Mouse (Mus musculus) olfactory bulb, adult 2 months (tissue): Measurements from ENCODE around the gene Bbs12. TPM values are rescaled to one million over a fixed set of nuclear protein-coding genes. Genes with fewer than 3 reads are reported as not detected.

Experiments used
- H3K27ac ChIP-seq: fragments of 200-500 bp; 2 replicates; pipeline ENCODE4 v1.5.1; 2012; ENCODE audit warnings: low read depth, low read length; ENCODE audit not compliant: insufficient read depth
- H3K4me1 ChIP-seq: fragments of 200-500 bp; 2 replicates; pipeline ENCODE4 v1.6.1; 2012; ENCODE audit warnings: low read length; ENCODE audit not compliant: control insufficient read depth, insufficient read depth
- H3K4me3 ChIP-seq: fragments of 200-500 bp; 2 replicates; pipeline ENCODE4 v1.5.1; 2012; ENCODE audit warnings: mild to moderate bottlenecking, low read depth, low read length, moderate library complexity; ENCODE audit not compliant: insufficient read depth
- CTCF ChIP-seq: fragments of 200-500 bp; IDR thresholded peaks from 2 replicates; pipeline ENCODE4 v1.5.1; 2012; ENCODE audit warnings: low read depth, mild to moderate bottlenecking, low read length, moderate library complexity; ENCODE audit not compliant: insufficient read depth
- POLR2A ChIP-seq: fragments of 200-500 bp; IDR thresholded peaks from 2 replicates; pipeline ENCODE4 v1.6.1; 2012; ENCODE audit warnings: mild to moderate bottlenecking, low read depth, low read length, moderate library complexity; ENCODE audit not compliant: insufficient read depth
- WGBS: fragments of 180-500 bp; shearing (Covaris S2); methylation state at CpG from one replicate; pipeline ENCODE4 v1.1.7; 2018; 5-methylcytosine and 5-hydroxymethylcytosine counted together
- polyA plus RNA-seq: library from polyadenylated mRNA; stranded (reverse); fragments of >200 nt; gene quantifications from 2 replicates; pipeline ENCODE4 v1.2.4, GENCODE M21; 2012; ENCODE audit warnings: low replicate concordance; ENCODE audit not compliant: missing spikeins, insufficient read depth, insufficient read length

The Bbs12 gene
- polyA plus RNA-seq, 1 experiment = not detected

- WGBS = 11% methylated on average over 1 of the region's 1 CpGs
- H3K4me1 ChIP-seq = no peaks in the 10 kb centered on the region; the same call in 1 of the 2 replicates
- TF ChIP-seq CTCF (no peak), POLR2A (no peak)
- H3K27ac ChIP-seq = no peak overlapping the region
- no peak overlapping the region for H3K4me3 ChIP-seq
Observed at GRCm38 (mm10) chr3:37313371-37313770, 1.0 kb downstream of the Bbs12 start.

- no peaks in the 10 kb centered on the region; the same call in 1 of the 2 replicates for H3K4me1 ChIP-seq
- no peak for TF ChIP-seq CTCF
- no peak for TF ChIP-seq POLR2A
- no peak overlapping the region for H3K27ac ChIP-seq
- no peak overlapping the region for H3K4me3 ChIP-seq
- 97% methylated on average over 1 of the region's 1 CpGs for WGBS
Observed at GRCm38 (mm10) chr3:37316233-37316632, 3.9 kb downstream of the Bbs12 start.

GRCm38 (mm10) chr3:37324310-37324709 is 12.0 kb downstream of the Bbs12 start:
- H3K4me3 ChIP-seq = no peak overlapping the region
- no peak overlapping the region for H3K27ac ChIP-seq
- 48% methylated on average over 3 of the region's 3 CpGs for WGBS
- no peak for TF ChIP-seq POLR2A
- no peak for TF ChIP-seq CTCF
- H3K4me1 ChIP-seq = no peaks in the 10 kb centered on the region

GRCm38 (mm10) chr3:37325317-37326112 is 13.2 kb downstream of the Bbs12 start:
- no peak overlapping the region for H3K27ac ChIP-seq
- TF ChIP-seq POLR2A (no peak), CTCF (no peak)
- 78% methylated on average over 5 of the region's 5 CpGs for WGBS
- no peak overlapping the region for H3K4me3 ChIP-seq
- no peaks in the 10 kb centered on the region for H3K4me1 ChIP-seq

- no peak overlapping the region for H3K4me3 ChIP-seq
- no peak overlapping the region for H3K27ac ChIP-seq
- WGBS = 91% methylated on average over 3 of the region's 3 CpGs
- TF ChIP-seq CTCF (no peak), POLR2A (no peak)
- no peaks in the 10 kb centered on the region for H3K4me1 ChIP-seq
Observed at GRCm38 (mm10) chr3:37326627-37327026, 14.3 kb downstream of the Bbs12 start.

GRCm38 (mm10) chr3:37328489-37328888 is 16.1 kb downstream of the Bbs12 start:
- Histone ChIP-seq H3K4me1 (no peaks in the 10 kb centered on the region), H3K27ac (no peak overlapping the region), H3K4me3 (no peak overlapping the region)
- TF ChIP-seq CTCF (no peak), POLR2A (no peak)
- whole genome bisulfite sequencing = 75% methylated on average over 2 of the region's 2 CpGs

- TF ChIP-seq CTCF (no peak), POLR2A (no peak)
- no peak overlapping the region for H3K4me3 ChIP-seq
- 87% methylated on average over 1 of the region's 1 CpGs for WGBS
- no peak overlapping the region for H3K27ac ChIP-seq
- H3K4me1 ChIP-seq = no peaks in the 10 kb centered on the region
Observed at GRCm38 (mm10) chr3:37329963-37330362, 17.6 kb downstream of the Bbs12 start.

- Histone ChIP-seq H3K27ac (no peak overlapping the region), H3K4me1 (no peaks in the 10 kb centered on the region), H3K4me3 (no peak overlapping the region)
- WGBS = 72% methylated on average over 6 of the region's 6 CpGs
- no peak for TF ChIP-seq CTCF
Observed at GRCm38 (mm10) chr3:37331999-37332449, 19.7 kb downstream of the Bbs12 start.

GRCm38 (mm10) chr3:37334053-37334452 is 21.7 kb downstream of the Bbs12 start:
- no peaks in the 10 kb centered on the region for H3K4me1 ChIP-seq
- no peak for TF ChIP-seq CTCF
- no peak for TF ChIP-seq POLR2A
- no peak overlapping the region for H3K27ac ChIP-seq
- 95% methylated on average over 4 of the region's 4 CpGs for WGBS
- H3K4me3 ChIP-seq = no peak overlapping the region
